Mouse (Mus musculus) forebrain, embryonic 14.5 days (tissue): Measurements from ENCODE around the gene Gprin2. TPM values are rescaled to one million over a fixed set of nuclear protein-coding genes. Genes with fewer than 3 reads are reported as not detected.
A peak's percentile ranks its signal among the peaks of the same experiment; 100 is the strongest.

ENCODE experiments used
- ATAC-seq: fragments of 200-750 bp; cut with Nextera tagmentation; 2 replicates; pipeline ENCODE4 v1.8.0; 2017; ENCODE audit warnings: mild to moderate bottlenecking, moderate library complexity
- DNase-seq: peaks from one replicate; pipeline ENCODE4 v3.0.0-alpha.2; 2015; ENCODE audit warnings: low spot score
- H3K27ac ChIP-seq: fragments of 300-500 bp; sonication (generic); 2 replicates; pipeline ENCODE4 v1.5.1; 2014; ENCODE audit warnings: low read depth, mild to moderate bottlenecking, control low read depth, low read length, moderate library complexity
- H3K27me3 ChIP-seq: fragments of 300-500 bp; sonication (generic); replicated peaks from 2 replicates; pipeline ENCODE4 v1.6.1; 2014; ENCODE audit warnings: low read length, control low read depth, mixed read lengths; ENCODE audit not compliant: control insufficient read depth, insufficient read depth
- H3K36me3 ChIP-seq: fragments of 300-500 bp; sonication (generic); 2 replicates; pipeline ENCODE4 v1.6.1; 2014; ENCODE audit warnings: low read length, control low read depth; ENCODE audit not compliant: control insufficient read depth, insufficient read depth
- H3K4me1 ChIP-seq: fragments of 300-500 bp; sonication (generic); 2 replicates; pipeline ENCODE4 v1.6.1; 2014; ENCODE audit warnings: antibody characterized with exemption, low read length, control low read depth; ENCODE audit not compliant: control insufficient read depth, insufficient read depth
- H3K4me2 ChIP-seq: fragments of 300-500 bp; sonication (generic); 2 replicates; pipeline ENCODE4 v1.6.1; 2014; ENCODE audit warnings: mild to moderate bottlenecking, control low read depth, low read length
- H3K4me3 ChIP-seq: fragments of 300-500 bp; sonication (generic); 2 replicates; pipeline ENCODE4 v1.5.1; 2014; ENCODE audit warnings: low read depth, low read length, control low read depth
- H3K9ac ChIP-seq: fragments of 300-500 bp; sonication (generic); 2 replicates; pipeline ENCODE4 v1.6.1; 2014; ENCODE audit warnings: mild to moderate bottlenecking, low read length, control low read depth, moderate library complexity
- H3K9me3 ChIP-seq: fragments of 300-500 bp; sonication (generic); replicated peaks from 2 replicates; pipeline ENCODE4 v1.6.1; 2016; ENCODE audit warnings: low read length, control low read depth, mixed read lengths; ENCODE audit not compliant: control insufficient read depth
- WGBS: fragments of 180-500 bp; shearing (Covaris S2); extraction: QIAGEN DNeasy Blood & Tissue Kit; methylation state at CpG from one replicate; pipeline ENCODE4 v1.1.7; 2014; 5-methylcytosine and 5-hydroxymethylcytosine counted together
- polyA plus RNA-seq: library from polyadenylated mRNA; unstranded; fragments of >200 nt; fragmentation: Nextera tagmentation; extraction: Ambion mirVana; gene quantifications from 2 replicates; pipeline ENCODE4 v1.2.1, GENCODE M21; 2014

Gene Gprin2
- polyA plus RNA-seq, 1 experiment from 2014 or later, result 2.6 TPM

- H3K27me3 ChIP-seq, result peaks cover 4% of the 10 kb centered on the region; the same call in 1 of the 2 replicates
- WGBS, result 86% methylated on average over 1 of the region's 1 CpGs
- no peaks in the 10 kb centered on the region for H3K36me3 ChIP-seq
- H3K4me3 ChIP-seq, result no peak overlapping the region
- H3K27ac ChIP-seq, result no peak overlapping the region
- no peak overlapping the region for H3K9ac ChIP-seq
- no peak overlapping the region for H3K4me2 ChIP-seq
- peaks cover 5% of the 10 kb centered on the region; the same call in 1 of the 2 replicates for H3K4me1 ChIP-seq
- DNase-seq (no peak), ATAC-seq (no peak)
- H3K9me3 ChIP-seq, result no peaks in the 10 kb centered on the region
These were observed 59.1 kb downstream of the Gprin2 start for GRCm38 (mm10) chr14:34142316-34142715.

GRCm38 (mm10) chr14:34139671-34140664, 61.5 kb downstream of the Gprin2 start:
- peaks cover 4% of the 10 kb centered on the region for H3K27me3 ChIP-seq
- H3K4me3 ChIP-seq, result no peak overlapping the region
- DNase-seq (peak; percentile 86), ATAC-seq (peak; percentile 87)
- no peak overlapping the region for H3K27ac ChIP-seq
- peaks cover 5% of the 10 kb centered on the region; the same call in 1 of the 2 replicates for H3K4me1 ChIP-seq
- no peaks in the 10 kb centered on the region for H3K9me3 ChIP-seq
- H3K36me3 ChIP-seq, result no peaks in the 10 kb centered on the region
- no peak overlapping the region for H3K4me2 ChIP-seq
- H3K9ac ChIP-seq, result no peak overlapping the region
- WGBS, result 38% methylated on average over 15 of the region's 15 CpGs

Other genes with a start within 250 kb of the Gprin2 start
- gene Rbp3, start 247.7 kb downstream of the Gprin2 start, polyA plus RNA-seq, result not detected in 2 replicates
- 0.09 and 0.15 TPM in 2 replicates for gene Zfp488, start 222.9 kb downstream of the Gprin2 start, polyA plus RNA-seq
- gene Gm30083, start 186.5 kb downstream of the Gprin2 start, polyA plus RNA-seq, result not detected in 2 replicates
- not detected in 2 replicates for gene Gm5460, start 184.9 kb downstream of the Gprin2 start, polyA plus RNA-seq
- not detected in 2 replicates for gene Antxrl, start 148.9 kb downstream of the Gprin2 start, polyA plus RNA-seq
- gene Anxa8, start 115.7 kb downstream of the Gprin2 start, polyA plus RNA-seq, result not detected in 2 replicates
- not detected in 2 replicates for gene A630023A22Rik, start 98.9 kb downstream of the Gprin2 start, polyA plus RNA-seq
- 0.05 and 0.07 TPM in 2 replicates for gene Npy4r, start 49.2 kb downstream of the Gprin2 start, polyA plus RNA-seq
- 0.14 and 0.16 TPM in 2 replicates for gene Syt15, start 17.9 kb upstream of the Gprin2 start, polyA plus RNA-seq
- 7.0 and 8.6 TPM in 2 replicates for gene Shld2, start 108.8 kb upstream of the Gprin2 start, polyA plus RNA-seq
- 84.0 and 94.1 TPM in 2 replicates for gene Glud1, start 109.1 kb upstream of the Gprin2 start, polyA plus RNA-seq
- not detected in 2 replicates for gene Fam25c, start 153.8 kb upstream of the Gprin2 start, polyA plus RNA-seq
- gene Sncg, start 173.1 kb upstream of the Gprin2 start, polyA plus RNA-seq, result 4.0 and 4.2 TPM in 2 replicates
- gene Mmrn2, start 173.8 kb upstream of the Gprin2 start, polyA plus RNA-seq, result 3.5 and 3.6 TPM in 2 replicates